Comparison of ENCODE assay signal across 14 mouse cellular contexts in genomic region chr13:104630808-104631207, GRCm38 (mm10).
DNase-seq lines count a peak whose midpoint lies in the region; ATAC-seq and TF ChIP-seq lines count a peak whose summit lies in the region.
"Had no signal": no experiment of that assay in that cellular context is flagged by ENCODE, and none has a peak within 500 bp of the region (broad histone marks: within the 10 kb centered on the region; RNA-seq: fewer than 3 reads in every experiment).

No protein-coding gene starts in this region.

- WGBS in heart, embryonic 12.5 days: 70% methylated on average over 5 of the region's 5 CpGs
- WGBS in heart, embryonic 11.5 days (ENCODE audit: insufficient replicate concordance): 77% methylated on average over 5 of the region's 5 CpGs
- WGBS in lung, postnatal 0 days: 61% methylated on average over 5 of the region's 5 CpGs
- WGBS in heart, postnatal 0 days: 52% methylated on average over 5 of the region's 5 CpGs
- WGBS in midbrain, embryonic 13.5 days: 96% methylated on average over 5 of the region's 5 CpGs

- no peak overlapping the region for H3K4me2 ChIP-seq in heart, embryonic 12.5 days
- H3K4me2 ChIP-seq in heart, embryonic 11.5 days: no peak overlapping the region
- H3K4me2 ChIP-seq in lung, postnatal 0 days (replicated peaks; ENCODE audit: low read depth, low read length): no peak overlapping the region
- no peak overlapping the region for H3K4me2 ChIP-seq in heart, postnatal 0 days (ENCODE audit: low read depth, low read length)
- no peak overlapping the region for H3K4me2 ChIP-seq in midbrain, embryonic 13.5 days (replicated peaks)
- H3K4me2 ChIP-seq: midbrain, embryonic 11.5 days; neural tube, embryonic 13.5 days had no signal

- no peaks in the 10 kb centered on the region for H3K9me3 ChIP-seq in heart, embryonic 12.5 days (replicated peaks)
- no peaks in the 10 kb centered on the region for H3K9me3 ChIP-seq in heart, embryonic 11.5 days (replicated peaks; ENCODE audit: control insufficient read depth, low read length)
- H3K9me3 ChIP-seq in lung, postnatal 0 days (ENCODE audit: low read length): no peaks in the 10 kb centered on the region
- H3K9me3 ChIP-seq in heart, postnatal 0 days (replicated peaks; ENCODE audit: control insufficient read depth, low read length): no peaks in the 10 kb centered on the region
- H3K9me3 ChIP-seq in midbrain, embryonic 13.5 days: no peaks in the 10 kb centered on the region
- H3K9me3 ChIP-seq: forebrain, embryonic 10.5 days; neural tube, embryonic 13.5 days had no signal

- TF ChIP-seq EP300 in lung, postnatal 0 days (IDR thresholded peaks at IDR 0.05): no peak
- TF ChIP-seq EP300 in heart, postnatal 0 days (IDR thresholded peaks at IDR 0.05; ENCODE audit: low read depth): no peak

- peak; percentile 9 for DNase-seq in lung, postnatal 0 days (ENCODE audit: low spot score)
- DNase-seq in lung, postnatal 10 days: no peak
- DNase-seq in heart, postnatal 0 days (ENCODE audit: low spot score): no peak
- DNase-seq in gastrocnemius, adult 18-20 months (ENCODE audit: low spot score): no peak
- DNase-seq: embryo, embryonic 11 days; gastrocnemius, postnatal 25 days; thymus, postnatal 36 days had no signal

- H3K27me3 ChIP-seq in heart, embryonic 12.5 days (replicated peaks): no peaks in the 10 kb centered on the region
- H3K27me3 ChIP-seq in heart, embryonic 11.5 days (ENCODE audit: control insufficient read depth, insufficient read depth, low read length): no peaks in the 10 kb centered on the region
- H3K27me3 ChIP-seq in lung, postnatal 0 days (replicated peaks; ENCODE audit: insufficient read depth, low read length): no peaks in the 10 kb centered on the region
- H3K27me3 ChIP-seq in heart, postnatal 0 days (ENCODE audit: control insufficient read depth, insufficient read depth, low read length): no peaks in the 10 kb centered on the region
- no peaks in the 10 kb centered on the region for H3K27me3 ChIP-seq in midbrain, embryonic 13.5 days
- H3K27me3 ChIP-seq: neural tube, embryonic 13.5 days had no signal

- peaks cover 46% of the 10 kb centered on the region for H3K4me1 ChIP-seq in heart, embryonic 12.5 days (replicated peaks)
- H3K4me1 ChIP-seq in heart, embryonic 11.5 days (ENCODE audit: control insufficient read depth, insufficient read depth, low read length): peaks cover 39% of the 10 kb centered on the region
- no peaks in the 10 kb centered on the region for H3K4me1 ChIP-seq in lung, postnatal 0 days (ENCODE audit: insufficient read depth, low read depth, low read length)
- H3K4me1 ChIP-seq in heart, postnatal 0 days (ENCODE audit: control insufficient read depth, insufficient read depth): peaks cover 26% of the 10 kb centered on the region
- H3K4me1 ChIP-seq in midbrain, embryonic 13.5 days (replicated peaks): peaks cover 4% of the 10 kb centered on the region

- H3K36me3 ChIP-seq in heart, embryonic 12.5 days: no peaks in the 10 kb centered on the region
- no peaks in the 10 kb centered on the region for H3K36me3 ChIP-seq in heart, embryonic 11.5 days (ENCODE audit: control insufficient read depth, insufficient read depth, low read length)
- no peaks in the 10 kb centered on the region for H3K36me3 ChIP-seq in lung, postnatal 0 days (ENCODE audit: insufficient read depth, low read length)
- H3K36me3 ChIP-seq in heart, postnatal 0 days (replicated peaks; ENCODE audit: control insufficient read depth, insufficient read depth, low read length): no peaks in the 10 kb centered on the region
- peaks cover 4% of the 10 kb centered on the region; the same call in 1 of the 2 replicates for H3K36me3 ChIP-seq in midbrain, embryonic 13.5 days

- H3K4me3 ChIP-seq in heart, embryonic 12.5 days: no peak overlapping the region
- H3K4me3 ChIP-seq in heart, embryonic 11.5 days (ENCODE audit: low read depth, low read length): no peak overlapping the region
- H3K4me3 ChIP-seq in lung, postnatal 0 days (ENCODE audit: low read depth, low read length): no peak overlapping the region
- no peak overlapping the region for H3K4me3 ChIP-seq in heart, postnatal 0 days (ENCODE audit: low read depth, low read length)
- no peak overlapping the region for H3K4me3 ChIP-seq in midbrain, embryonic 13.5 days (replicated peaks)
- H3K4me3 ChIP-seq: forebrain, embryonic 10.5 days; neural tube, embryonic 13.5 days had no signal

- no peak overlapping the region for H3K9ac ChIP-seq in heart, embryonic 12.5 days
- H3K9ac ChIP-seq in heart, embryonic 11.5 days (ENCODE audit: low read depth, low read length): no peak overlapping the region
- no peak overlapping the region for H3K9ac ChIP-seq in lung, postnatal 0 days (replicated peaks; ENCODE audit: low read depth)
- H3K9ac ChIP-seq in heart, postnatal 0 days (replicated peaks; ENCODE audit: low read depth, low read length): no peak overlapping the region
- H3K9ac ChIP-seq in midbrain, embryonic 13.5 days (replicated peaks): no peak overlapping the region
- H3K9ac ChIP-seq: neural tube, embryonic 13.5 days had no signal

- TF ChIP-seq CTCF in lung, postnatal 0 days (IDR thresholded peaks at IDR 0.05): no peak
- TF ChIP-seq CTCF in heart, postnatal 0 days (IDR thresholded peaks at IDR 0.05; ENCODE audit: low read depth): no peak

- no peak for ATAC-seq in heart, embryonic 12.5 days (ENCODE audit: insufficient number of reproducible peaks, low FRiP score)
- ATAC-seq in heart, embryonic 11.5 days (replicated peaks; ENCODE audit: insufficient number of reproducible peaks, low FRiP score, low TSS enrichment): no peak
- peak; percentile 52; the same call in 1 of the 2 replicates for ATAC-seq in lung, postnatal 0 days
- peak; percentile 30; the same call in 1 of the 2 replicates for ATAC-seq in heart, postnatal 0 days (ENCODE audit: insufficient read depth, low read depth)
- peak; percentile 69 for ATAC-seq in megakaryocyte-erythroid progenitor cell, adult 5-6 weeks (replicated peaks; ENCODE audit: low FRiP score, low TSS enrichment, poor library complexity, severe bottlenecking)
- no peak for ATAC-seq in midbrain, embryonic 13.5 days

- peak overlapping the region; percentile 3 for H3K27ac ChIP-seq in heart, embryonic 12.5 days (ENCODE audit: poor library complexity, severe bottlenecking)
- no peak overlapping the region for H3K27ac ChIP-seq in heart, embryonic 11.5 days (ENCODE audit: low read depth, low read length)
- no peak overlapping the region for H3K27ac ChIP-seq in lung, postnatal 0 days (ENCODE audit: low read length)
- 0 out of 2 replicates have a peak overlapping the region, but pooled peaks have one; percentile 7 for H3K27ac ChIP-seq in heart, postnatal 0 days (ENCODE audit: low read depth)
- no peak overlapping the region for H3K27ac ChIP-seq in midbrain, embryonic 13.5 days
- H3K27ac ChIP-seq: forebrain, embryonic 10.5 days; neural tube, embryonic 13.5 days had no signal

Comparison
In these comparisons a context has a peak if more than half of its experiments do, and no peak if none do; other contexts are left out.
1. ATAC-seq: peak in lung, postnatal 0 days (single experiment), heart, postnatal 0 days (single experiment) and megakaryocyte-erythroid progenitor cell, adult 5-6 weeks (single experiment); none in heart, embryonic 12.5 days (single experiment), heart, embryonic 11.5 days (single experiment) and midbrain, embryonic 13.5 days (single experiment).
2. H3K27ac ChIP-seq: peak in heart, embryonic 12.5 days (single experiment) and heart, postnatal 0 days (single experiment); none in heart, embryonic 11.5 days (single experiment), lung, postnatal 0 days (single experiment) and midbrain, embryonic 13.5 days (single experiment).